Mouse (Mus musculus): ENCODE results near the gene Abcb8. TPM values are rescaled to one million over a fixed set of nuclear protein-coding genes. Genes with fewer than 3 reads are reported as not detected.

The Abcb8 gene
- total and polyA plus RNA-seq, 3 experiments, result 81.2 to 151 (median 89.8) TPM

GRCm38 (mm10) chr5:24400362-24400761, 6.9 kb downstream of the Abcb8 start:
- Histone ChIP-seq H3K36me3 (ENCODE audit: control insufficient read depth, insufficient read depth, low read length) (no peaks in the 10 kb centered on the region), H3K4me1 (ENCODE audit: control insufficient read depth, insufficient read depth, low read length) (no peaks in the 10 kb centered on the region), H3K79me2 (replicated peaks; ENCODE audit: control insufficient read depth, insufficient read depth, low read length) (no peaks in the 10 kb centered on the region), H3K4me3 (no peak overlapping the region), H3K9ac (ENCODE audit: low read depth, low read length) (no peak overlapping the region), H3K27ac (no peak overlapping the region), H3K27me3 (ENCODE audit: control insufficient read depth, insufficient read depth, low read length) (no peaks in the 10 kb centered on the region)
- intact Hi-C loops (cut with DNase I), result no loop called here
- WGBS, result 86% methylated on average over 11 of the region's 11 CpGs
- no peak for DNase-seq
- TF ChIP-seq EP300 (IDR thresholded peaks at IDR 0.05; ENCODE audit: insufficient read depth, low read depth, low read length), result no peak
- no peak for TF ChIP-seq POLR2A (IDR thresholded peaks at IDR 0.05; ENCODE audit: insufficient read depth, low read depth, low read length)

GRCm38 (mm10) chr5:24400911-24401605, 7.6 kb downstream of the Abcb8 start:
- Histone ChIP-seq H3K79me2 (replicated peaks; ENCODE audit: control insufficient read depth, insufficient read depth, low read length) (no peaks in the 10 kb centered on the region), H3K27me3 (ENCODE audit: control insufficient read depth, insufficient read depth, low read length) (no peaks in the 10 kb centered on the region), H3K27ac (no peak overlapping the region), H3K36me3 (ENCODE audit: control insufficient read depth, insufficient read depth, low read length) (no peaks in the 10 kb centered on the region), H3K4me1 (ENCODE audit: control insufficient read depth, insufficient read depth, low read length) (no peaks in the 10 kb centered on the region), H3K9ac (ENCODE audit: low read depth, low read length) (no peak overlapping the region), H3K4me3 (no peak overlapping the region)
- TF ChIP-seq CTCF (IDR thresholded peaks at IDR 0.05) (no peak), EP300 (IDR thresholded peaks at IDR 0.05; ENCODE audit: insufficient read depth, low read depth, low read length) (no peak)
- 79% methylated on average over 5 of the region's 5 CpGs for WGBS
- intact Hi-C loops (cut with DNase I), result no loop called here
- DNase-seq, result no peak

GRCm38 (mm10) chr5:24401969-24402368, 8.5 kb downstream of the Abcb8 start:
- H3K9ac ChIP-seq (ENCODE audit: low read depth, low read length), result no peak overlapping the region
- no peak for DNase-seq
- no peak overlapping the region for H3K4me3 ChIP-seq
- intact Hi-C loops (cut with DNase I), result no loop called here
- no peaks in the 10 kb centered on the region for H3K79me2 ChIP-seq (replicated peaks; ENCODE audit: control insufficient read depth, insufficient read depth, low read length)
- TF ChIP-seq CTCF (IDR thresholded peaks at IDR 0.05), result no peak
- no peaks in the 10 kb centered on the region for H3K27me3 ChIP-seq (ENCODE audit: control insufficient read depth, insufficient read depth, low read length)
- no peak overlapping the region for H3K27ac ChIP-seq
- H3K4me1 ChIP-seq (ENCODE audit: control insufficient read depth, insufficient read depth, low read length), result no peaks in the 10 kb centered on the region
- H3K36me3 ChIP-seq (ENCODE audit: control insufficient read depth, insufficient read depth, low read length), result no peaks in the 10 kb centered on the region
- WGBS, result 56% methylated on average over 9 of the region's 9 CpGs

- DNase-seq, result no peak
- intact Hi-C loops (cut with DNase I), result no loop called here
- no peaks in the 10 kb centered on the region for H3K79me2 ChIP-seq (replicated peaks; ENCODE audit: control insufficient read depth, insufficient read depth, low read length)
- no peaks in the 10 kb centered on the region for H3K36me3 ChIP-seq (ENCODE audit: control insufficient read depth, insufficient read depth, low read length)
- H3K9ac ChIP-seq (ENCODE audit: low read depth, low read length), result no peak overlapping the region
- H3K4me3 ChIP-seq, result no peak overlapping the region
- no peak overlapping the region for H3K27ac ChIP-seq
- WGBS, result 67% methylated on average over 6 of the region's 6 CpGs
- H3K27me3 ChIP-seq (ENCODE audit: control insufficient read depth, insufficient read depth, low read length), result no peaks in the 10 kb centered on the region
- no peaks in the 10 kb centered on the region; the same call in 1 of the 2 replicates for H3K4me1 ChIP-seq (ENCODE audit: control insufficient read depth, insufficient read depth, low read length)
- TF ChIP-seq POLR2A (IDR thresholded peaks at IDR 0.05; ENCODE audit: insufficient read depth, low read depth, low read length) (no peak), CTCF (IDR thresholded peaks at IDR 0.05) (no peak), EP300 (IDR thresholded peaks at IDR 0.05; ENCODE audit: insufficient read depth, low read depth, low read length) (no peak)
Observed at GRCm38 (mm10) chr5:24404594-24405360, 11.3 kb downstream of the Abcb8 start.

GRCm38 (mm10) chr5:24405389-24405876, 12.0 kb downstream of the Abcb8 start:
- 51% methylated on average over 3 of the region's 3 CpGs for WGBS
- Histone ChIP-seq H3K4me3 (no peak overlapping the region), H3K9ac (ENCODE audit: low read depth, low read length) (no peak overlapping the region), H3K79me2 (replicated peaks; ENCODE audit: control insufficient read depth, insufficient read depth, low read length) (no peaks in the 10 kb centered on the region), H3K36me3 (ENCODE audit: control insufficient read depth, insufficient read depth, low read length) (no peaks in the 10 kb centered on the region), H3K27me3 (ENCODE audit: control insufficient read depth, insufficient read depth, low read length) (no peaks in the 10 kb centered on the region), H3K27ac (no peak overlapping the region), H3K4me1 (ENCODE audit: control insufficient read depth, insufficient read depth, low read length) (no peaks in the 10 kb centered on the region; the same call in 1 of the 2 replicates)
- TF ChIP-seq EP300 (IDR thresholded peaks at IDR 0.05; ENCODE audit: insufficient read depth, low read depth, low read length) (no peak), CTCF (IDR thresholded peaks at IDR 0.05) (no peak), POLR2A (IDR thresholded peaks at IDR 0.05; ENCODE audit: insufficient read depth, low read depth, low read length) (no peak)
- intact Hi-C loops (cut with DNase I), result no loop called here
- DNase-seq, result no peak

GRCm38 (mm10) chr5:24408651-24409050, 15.2 kb downstream of the Abcb8 start:
- DNase-seq, result no peak

More at GRCm38 (mm10) chr5:24408651-24409050, 15.2 kb downstream of the Abcb8 start:
- H3K27ac ChIP-seq, result no peak overlapping the region
- H3K4me3 ChIP-seq, result no peak overlapping the region
- WGBS, result 68% methylated on average over 13 of the region's 13 CpGs
- TF ChIP-seq EP300 (IDR thresholded peaks at IDR 0.05; ENCODE audit: insufficient read depth, low read depth, low read length) (no peak), POLR2A (IDR thresholded peaks at IDR 0.05; ENCODE audit: insufficient read depth, low read depth, low read length) (no peak), CTCF (IDR thresholded peaks at IDR 0.05) (no peak)
- intact Hi-C loops (cut with DNase I), result no loop called here
- H3K36me3 ChIP-seq (ENCODE audit: control insufficient read depth, insufficient read depth, low read length), result no peaks in the 10 kb centered on the region
- no peaks in the 10 kb centered on the region for H3K27me3 ChIP-seq (ENCODE audit: control insufficient read depth, insufficient read depth, low read length)
- H3K79me2 ChIP-seq (replicated peaks; ENCODE audit: control insufficient read depth, insufficient read depth, low read length), result no peaks in the 10 kb centered on the region
- no peaks in the 10 kb centered on the region; the same call in 1 of the 2 replicates for H3K4me1 ChIP-seq (ENCODE audit: control insufficient read depth, insufficient read depth, low read length)
- no peak overlapping the region for H3K9ac ChIP-seq (ENCODE audit: low read depth, low read length)

All from heart, adult 2 months (tissue).